Mouse (Mus musculus): ENCODE measurements around the gene Map3k6.

The Map3k6 gene

DNA sequence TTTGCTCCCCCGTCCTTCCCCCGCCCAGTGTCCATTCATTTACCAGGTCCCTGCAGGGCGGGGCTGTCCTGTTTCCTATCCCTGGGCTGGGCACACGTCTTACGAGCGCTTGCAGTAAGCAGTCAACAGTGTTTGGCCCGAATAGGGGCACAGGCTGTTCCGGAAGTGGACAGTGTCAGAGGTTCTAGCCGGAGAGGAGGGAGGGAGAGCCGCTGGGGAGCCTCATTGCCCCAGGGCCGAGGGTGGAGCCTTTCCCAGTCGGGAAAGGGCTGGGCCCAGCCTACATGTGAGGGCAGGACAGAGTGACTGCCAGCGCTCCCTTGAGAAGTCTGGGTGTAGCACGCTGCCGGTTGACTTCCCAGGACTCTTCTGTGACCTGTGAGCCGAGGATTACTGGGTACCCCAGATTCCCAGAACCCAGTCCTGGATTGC, at the start of gene Map3k6:
Map3k6 (plus strand) TSS at position 329 of the 432 bp plus-strand sequence.
- DNase-seq, result no peak

DNA sequence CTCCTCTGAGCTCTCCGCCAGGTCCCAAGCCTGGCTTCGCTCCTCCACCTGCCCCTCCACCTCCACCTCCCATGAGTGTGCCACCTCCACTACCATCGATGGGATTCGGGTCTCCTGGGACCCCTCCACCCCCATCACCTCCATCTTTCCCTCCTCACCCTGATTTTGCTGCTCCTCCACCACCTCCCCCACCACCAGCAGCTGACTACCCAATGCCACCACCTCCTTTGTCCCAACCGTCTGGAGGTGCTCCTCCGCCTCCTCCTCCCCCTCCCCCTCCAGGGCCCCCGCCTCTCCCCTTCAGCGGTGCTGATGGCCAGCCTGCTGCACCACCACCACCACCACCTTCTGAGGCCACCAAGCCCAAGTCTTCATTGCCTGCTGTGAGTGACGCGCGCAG, 46.1 kb upstream of the Map3k6 start:
- DNase-seq, result no peak

DNA sequence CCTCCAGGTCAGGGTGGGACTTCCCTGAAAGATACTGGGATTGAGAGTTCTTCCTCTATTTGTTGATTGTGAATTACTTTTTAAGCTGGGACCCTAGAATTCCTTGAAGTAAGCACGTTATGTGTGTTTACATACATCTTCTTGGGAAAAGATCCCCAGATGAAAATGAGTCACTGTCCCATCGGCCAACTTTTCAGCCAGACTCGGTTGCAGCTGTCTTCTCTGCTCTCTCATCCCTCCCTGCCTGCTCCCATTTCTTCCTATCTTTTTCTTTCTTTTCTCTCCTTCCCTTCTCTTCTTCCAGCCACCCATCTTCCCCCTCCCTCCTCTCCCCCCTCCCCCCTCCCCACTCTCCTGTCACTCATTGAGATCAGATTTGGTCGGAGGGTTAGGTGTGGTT, 45.6 kb upstream of the Map3k6 start:
- no peak for DNase-seq

DNA sequence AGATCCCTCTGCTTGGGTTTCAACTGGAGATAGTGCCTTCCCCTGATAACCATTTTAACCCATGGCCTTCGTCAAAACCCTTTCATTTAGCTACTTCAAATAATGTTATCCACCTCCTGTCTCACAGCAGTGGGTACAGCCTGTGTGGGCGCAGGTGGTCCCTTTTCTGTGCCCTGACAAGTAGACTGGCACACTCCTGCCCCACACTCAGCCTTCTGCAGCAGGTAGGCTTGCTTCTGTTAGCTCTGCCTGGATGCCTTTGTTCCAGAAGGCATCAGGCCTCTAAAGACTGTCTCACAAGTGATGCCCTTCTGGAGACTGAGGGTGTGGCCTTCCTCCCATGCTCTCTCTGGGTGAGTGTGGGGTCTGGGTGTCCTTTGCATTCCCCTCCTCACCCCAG, 44.5 kb upstream of the Map3k6 start:
- no peak for DNase-seq

DNA sequence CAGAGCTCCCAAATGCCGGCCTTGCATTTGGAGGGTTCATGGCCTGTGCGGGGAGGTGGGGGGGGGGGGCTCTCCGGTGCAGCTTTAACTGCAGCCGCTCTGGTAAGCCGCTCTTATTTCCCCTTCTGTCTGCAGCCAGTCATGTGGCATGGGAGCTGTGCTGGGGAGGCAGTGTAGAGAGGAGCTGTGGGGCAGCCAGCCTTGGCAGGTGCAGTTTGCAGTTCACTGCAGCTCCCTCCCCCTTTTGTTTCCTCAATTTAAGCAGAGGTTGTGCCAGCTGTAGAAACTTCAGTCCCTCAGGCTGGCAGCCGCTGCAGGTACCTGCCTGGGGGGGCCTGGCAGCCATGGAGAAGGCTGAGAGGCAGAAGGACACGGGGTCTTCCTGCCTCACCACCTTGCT, 43.8 kb upstream of the Map3k6 start:
- no peak for DNase-seq

DNA sequence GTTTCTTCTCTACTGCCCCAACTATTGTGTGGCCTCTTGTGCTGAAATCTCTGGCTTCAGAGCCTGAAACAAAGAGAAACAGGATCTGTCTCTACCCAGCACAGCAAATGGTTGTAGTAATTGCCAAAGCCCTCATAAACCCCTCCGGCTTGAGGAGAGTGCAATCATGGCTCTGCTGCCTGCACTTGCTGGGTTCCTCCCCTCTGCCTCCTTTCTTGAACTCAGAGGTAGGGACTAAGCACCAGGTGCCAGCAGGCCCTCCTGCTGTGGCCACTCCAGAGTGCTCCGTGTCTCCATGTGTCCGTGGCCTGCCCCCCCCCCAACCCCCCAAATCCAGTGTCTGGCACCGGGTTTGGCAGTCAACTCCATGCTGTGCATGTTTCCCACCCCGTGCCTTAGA, 43.3 kb upstream of the Map3k6 start:
- no peak for DNase-seq

DNA sequence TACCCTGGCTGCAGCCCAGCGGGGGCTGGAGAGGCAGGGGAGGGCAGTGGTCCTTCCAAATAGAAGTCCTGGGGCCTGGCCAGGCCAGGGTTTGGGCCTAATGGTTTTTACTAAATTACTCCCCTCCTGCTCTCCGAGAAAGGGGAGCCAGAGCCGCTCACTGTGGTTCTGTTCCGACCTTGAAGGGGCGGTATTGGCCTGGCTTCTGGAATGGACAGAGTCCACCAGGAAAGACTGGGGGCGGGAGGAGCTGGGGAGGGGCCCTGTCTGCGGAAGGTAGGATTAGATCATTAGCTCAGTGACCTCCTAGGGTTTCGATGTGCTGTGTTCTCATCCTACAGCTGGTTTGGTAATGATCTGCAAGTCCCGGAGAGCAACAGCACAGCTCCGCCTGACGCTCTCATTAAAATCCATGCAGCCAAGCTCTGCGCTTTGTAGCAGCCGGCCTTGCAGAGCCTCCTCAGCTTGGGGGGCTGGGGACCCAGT, 42.8 kb upstream of the Map3k6 start:
- DNase-seq, result no peak

DNA sequence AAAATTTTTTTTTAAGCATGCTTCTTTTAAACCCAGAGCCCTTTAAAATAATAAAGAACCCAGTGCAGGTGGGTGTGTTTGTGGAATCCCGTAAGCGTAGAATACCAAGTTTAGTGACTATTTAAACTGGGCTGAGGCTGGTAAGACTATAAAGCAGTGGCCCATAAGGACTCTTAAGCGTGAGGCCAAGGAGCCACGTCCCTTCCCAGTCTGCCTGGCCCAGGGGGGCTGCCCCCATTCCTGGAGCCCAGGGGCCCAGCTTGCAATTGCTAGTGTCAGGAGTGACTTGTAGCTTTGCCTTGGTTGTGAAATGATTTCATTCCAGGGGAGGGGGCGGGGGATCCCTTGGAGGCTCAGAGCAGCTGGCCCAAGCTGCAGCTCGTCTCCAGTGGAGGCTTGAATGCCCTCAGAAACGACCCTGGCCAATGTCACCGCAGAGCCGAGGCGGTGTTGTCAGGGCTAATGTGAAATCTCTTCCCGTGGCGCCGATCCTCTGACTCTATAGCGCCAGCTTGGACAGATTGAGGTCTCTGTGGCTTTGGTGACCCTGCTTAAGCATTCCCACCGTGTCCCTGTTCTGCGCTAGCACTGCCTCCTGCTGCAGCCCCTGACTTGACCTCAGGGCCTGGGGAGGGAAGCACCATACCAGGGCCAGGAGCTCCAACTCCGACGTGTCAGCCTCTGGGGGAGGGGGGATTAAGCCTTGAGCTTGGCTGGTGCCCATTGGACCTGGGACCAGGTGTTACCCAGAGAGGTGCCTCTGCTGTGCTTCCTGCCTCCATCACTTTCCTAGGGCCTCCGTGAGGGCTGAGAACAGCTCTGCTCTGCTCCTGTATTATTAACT, 42.1 kb upstream of the Map3k6 start:
- no peak for DNase-seq

DNA sequence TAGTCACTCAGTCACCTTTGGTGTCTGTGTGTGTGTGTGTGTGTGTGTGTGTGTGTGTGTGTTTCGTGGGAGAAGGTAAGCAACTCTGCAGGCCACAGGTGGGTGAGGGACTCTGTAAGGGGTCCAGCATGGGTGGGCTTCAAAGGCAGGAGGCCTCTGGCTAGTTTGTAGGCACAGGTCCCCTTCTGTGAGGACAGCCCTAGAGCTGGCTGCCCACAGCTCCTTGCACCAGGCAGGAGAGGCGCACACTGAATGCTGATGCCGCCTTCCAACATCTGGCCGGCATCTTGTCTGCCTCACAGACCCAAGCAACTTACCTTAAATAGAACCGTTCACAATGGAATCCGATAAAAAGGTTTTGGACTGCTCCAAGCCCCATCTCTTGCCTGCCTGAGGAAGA, 40.9 kb upstream of the Map3k6 start:
- DNase-seq, result no peak

DNA sequence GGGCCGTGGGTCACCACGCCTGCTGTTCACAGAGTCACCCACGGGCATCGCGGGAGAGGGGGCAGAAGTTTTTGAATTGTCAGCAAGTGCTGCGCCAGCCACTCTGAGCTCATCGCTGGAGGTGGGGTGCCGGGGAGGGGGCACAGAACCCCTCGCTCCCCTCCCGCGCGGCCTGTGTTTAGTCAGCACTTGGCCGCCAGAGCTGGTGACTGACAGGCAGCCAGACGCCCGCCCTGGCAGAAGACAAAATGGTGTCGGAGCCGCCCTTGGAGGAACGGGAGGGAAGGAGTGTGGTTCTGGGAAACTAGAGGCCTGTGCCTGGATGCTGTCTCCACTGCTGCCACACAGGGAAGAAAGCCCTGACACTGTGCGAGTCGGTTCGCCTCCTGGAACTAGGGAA, 40.3 kb upstream of the Map3k6 start:
- peak; percentile 60 for DNase-seq

DNA sequence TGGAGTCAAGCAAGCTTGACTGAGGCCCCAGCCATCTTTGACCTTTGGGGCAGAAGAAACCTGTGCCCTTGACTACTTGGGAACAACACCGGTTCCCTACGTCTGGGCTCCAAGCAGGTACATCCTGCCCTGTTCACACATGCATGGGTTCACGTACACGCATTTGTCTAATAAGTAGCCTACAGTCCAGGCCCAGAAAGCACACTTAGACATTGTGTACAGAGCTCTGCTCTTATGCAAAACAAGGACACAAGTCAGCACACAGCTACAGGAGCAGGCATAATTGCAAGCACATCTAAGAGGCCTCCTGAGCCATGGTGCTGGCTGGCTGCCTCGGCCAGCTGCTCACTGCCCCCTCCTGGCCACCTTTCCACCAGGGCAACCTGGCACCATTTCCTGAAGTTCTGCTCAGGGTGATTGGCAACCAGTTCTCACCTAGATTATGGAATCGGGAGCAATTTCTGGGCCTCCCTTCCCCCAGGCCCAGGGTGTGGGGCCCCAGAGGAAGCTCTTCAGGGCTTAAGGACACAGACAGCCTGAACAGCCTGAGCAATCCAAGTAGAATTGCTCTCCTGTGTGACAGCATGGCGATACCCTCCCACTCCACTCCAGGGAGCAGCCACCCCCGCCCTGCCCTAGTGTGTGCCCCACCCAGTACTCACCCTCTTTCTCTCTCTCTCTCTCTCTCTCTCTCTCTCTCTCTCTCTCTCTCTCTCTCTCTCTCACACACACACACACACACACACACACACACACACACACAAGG, 39.4 kb upstream of the Map3k6 start:
- no peak for DNase-seq

DNA sequence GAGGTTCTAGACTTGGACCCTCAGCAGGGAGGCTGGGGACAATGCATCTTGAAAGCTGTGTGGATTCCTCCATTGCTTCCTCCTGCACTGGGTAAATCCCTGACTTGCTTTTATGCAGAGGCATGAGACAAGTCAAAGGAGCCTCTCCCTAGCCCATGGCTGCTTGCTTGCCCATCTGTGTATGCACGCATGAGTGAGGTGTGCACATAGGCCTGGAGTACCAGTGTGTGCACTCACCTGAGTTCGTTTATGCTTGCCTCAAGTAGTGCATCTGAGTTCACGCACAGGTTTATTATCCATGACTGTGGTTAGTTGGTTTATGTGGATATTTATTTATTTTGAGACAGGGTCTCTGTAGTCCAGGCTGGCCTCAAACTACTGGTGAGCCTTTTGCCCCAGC, 38.4 kb upstream of the Map3k6 start:
- no peak for DNase-seq

DNA sequence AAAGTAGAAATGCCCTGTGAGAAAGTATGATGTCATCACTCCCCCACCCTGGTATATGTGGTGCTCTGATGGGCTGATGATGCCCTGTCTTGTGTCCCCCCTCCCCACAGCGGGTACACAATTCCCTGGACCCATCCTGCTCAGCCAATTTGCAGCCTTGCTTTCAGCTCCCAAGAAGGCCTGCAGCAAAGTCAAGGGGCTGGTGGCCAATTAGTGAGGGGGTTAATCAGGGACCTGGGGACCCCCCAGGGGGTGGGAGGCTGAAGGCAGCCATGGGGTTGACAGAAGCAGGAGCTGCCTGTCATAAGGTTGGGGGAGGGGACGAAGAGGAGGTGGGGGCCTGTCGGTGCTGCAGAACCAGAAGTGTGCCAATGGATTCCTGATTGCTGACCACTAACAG, 37.0 kb upstream of the Map3k6 start:
- DNase-seq, result no peak

DNA sequence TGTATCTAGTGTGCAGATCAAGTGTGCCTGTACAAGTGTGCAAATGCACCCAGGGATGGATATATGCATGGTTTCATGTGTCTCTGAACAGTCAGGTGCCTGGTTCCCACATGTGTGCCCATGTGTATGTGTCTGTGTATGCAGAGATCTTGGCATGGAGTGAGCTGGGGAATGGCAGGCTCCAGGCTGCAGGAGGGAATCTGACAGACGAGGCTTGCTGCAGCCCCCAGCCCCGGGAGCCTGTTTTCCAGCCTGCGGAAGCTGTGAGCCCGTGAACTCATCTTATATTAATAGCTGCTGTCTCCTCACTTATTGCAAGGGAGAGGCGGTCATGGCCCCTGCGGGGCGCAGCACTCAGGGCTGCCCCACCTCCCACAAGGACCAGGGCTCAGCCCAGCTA, 36.2 kb upstream of the Map3k6 start:
- no peak for DNase-seq

DNA sequence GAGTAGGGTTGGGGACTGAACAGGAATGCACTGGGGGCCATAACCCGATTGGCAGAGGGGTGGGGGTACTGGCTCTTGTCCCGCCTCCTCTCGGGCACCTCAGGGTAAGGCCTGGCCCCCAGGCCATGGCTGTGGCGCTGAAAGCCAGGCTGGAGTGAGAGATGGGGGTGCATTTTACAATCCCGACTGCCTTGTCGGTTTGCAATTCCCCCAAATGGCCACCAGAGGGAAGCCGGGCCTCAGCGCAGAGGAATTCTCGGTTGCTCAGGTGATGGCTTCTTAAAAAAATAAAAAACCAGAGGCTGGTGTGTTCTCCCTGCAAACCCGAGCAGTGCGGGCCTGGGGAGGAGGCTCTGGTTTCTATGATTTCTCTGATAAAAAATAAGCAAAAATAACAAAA, 31.3 kb upstream of the Map3k6 start:
- DNase-seq, result peak; percentile 52

DNA sequence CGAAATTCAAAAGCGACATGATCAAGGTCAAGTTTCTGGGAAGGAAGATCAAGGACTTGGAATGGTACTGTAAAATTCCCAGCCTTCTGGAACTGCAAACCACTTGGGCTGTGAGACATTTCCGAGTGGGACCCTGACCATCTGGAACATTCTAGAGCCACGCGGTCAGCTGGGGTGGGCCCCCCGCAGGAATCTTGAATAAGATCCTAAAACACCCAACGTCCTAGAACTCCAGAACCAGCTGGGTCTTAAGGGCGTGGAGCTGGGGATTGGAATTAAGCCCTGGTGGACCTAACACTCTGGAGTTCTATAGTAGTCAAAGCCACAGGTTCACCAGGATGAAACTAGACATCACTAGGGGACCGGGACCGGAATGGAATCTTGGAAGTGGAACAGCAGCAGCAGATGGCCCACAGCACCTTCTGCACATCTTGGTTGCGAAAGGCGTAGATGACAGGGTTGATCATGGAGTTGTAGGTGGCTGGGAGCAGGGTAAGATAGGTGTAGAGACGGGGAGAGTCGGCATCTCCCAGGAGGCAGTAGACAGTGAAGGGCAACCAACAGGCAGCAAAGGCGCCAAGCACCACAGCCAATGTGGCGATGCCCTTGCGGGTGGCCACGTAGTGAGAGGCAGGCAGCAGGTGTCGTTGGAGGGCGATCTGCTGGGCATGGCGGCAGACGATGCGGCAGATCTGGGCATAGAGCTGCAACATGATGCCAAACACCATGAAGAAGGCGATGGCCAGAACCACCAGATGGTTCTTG, 30.4 kb upstream of the Map3k6 start:
- DNase-seq, result no peak

DNA sequence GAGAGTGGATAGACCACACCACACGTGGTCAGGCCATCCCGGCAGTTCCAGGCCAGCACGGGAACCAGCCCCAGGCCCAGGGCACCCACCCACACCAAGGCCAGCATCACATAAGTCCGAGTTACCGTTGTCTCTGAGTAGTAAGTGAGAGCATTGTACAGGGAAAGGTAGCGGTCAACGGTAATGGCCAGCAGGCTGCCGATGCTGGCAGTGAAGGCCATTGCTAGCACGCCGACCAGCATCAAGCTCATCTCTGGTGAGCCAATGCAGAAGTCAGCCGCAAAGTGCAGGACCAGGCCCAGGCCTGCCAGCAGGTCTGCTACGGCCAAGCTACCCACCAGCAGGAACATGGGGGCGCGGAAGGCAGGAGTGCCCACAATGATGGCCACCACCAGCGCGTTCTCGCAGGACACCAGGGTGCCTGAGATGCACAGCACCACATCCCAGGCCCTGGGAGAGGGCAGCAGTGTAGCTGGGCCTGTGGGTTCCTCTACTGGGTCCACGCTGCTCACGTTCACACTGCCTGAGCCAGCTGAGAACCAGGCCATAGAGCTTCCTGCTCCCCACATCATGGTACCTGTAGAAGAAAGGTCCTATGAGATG, 29.7 kb upstream of the Map3k6 start:
- DNase-seq, result no peak

DNA sequence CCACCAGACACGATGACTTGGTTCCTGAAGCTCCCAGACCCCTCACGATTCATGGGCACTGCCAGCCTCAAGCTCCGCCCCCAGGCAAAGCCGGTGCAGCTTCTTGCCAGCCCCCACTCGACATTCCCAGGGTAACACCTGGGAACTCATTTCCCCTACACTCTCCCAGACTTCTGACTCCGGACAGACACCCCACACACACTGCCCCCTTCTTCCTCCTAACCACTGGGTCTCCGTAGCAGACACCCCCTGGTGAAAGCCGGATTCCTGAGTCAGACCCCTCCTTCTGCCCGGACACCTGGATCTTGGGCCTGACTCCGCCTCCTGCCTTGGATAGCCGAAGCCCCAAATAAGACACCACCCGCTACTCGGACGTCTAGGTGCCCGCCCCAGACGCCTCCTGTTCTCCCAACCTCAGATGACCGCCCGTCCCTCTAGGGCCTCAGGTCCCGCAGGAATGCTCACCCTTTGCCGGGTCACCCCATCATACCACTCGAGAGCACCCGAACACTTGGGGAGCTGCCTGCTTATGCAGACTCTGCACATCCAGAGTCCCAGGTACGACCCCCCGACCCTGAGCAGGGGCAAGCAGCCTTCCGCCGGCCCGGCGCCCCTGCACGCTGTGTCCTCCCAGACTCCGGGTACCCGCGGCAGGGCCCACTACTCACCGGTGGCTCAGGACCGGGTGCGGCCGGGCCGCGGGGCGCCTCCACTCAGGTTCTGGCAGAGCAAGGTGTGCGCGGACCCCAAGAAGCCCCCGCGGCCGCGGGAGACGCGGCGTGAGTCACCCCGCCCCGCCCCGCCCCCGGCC, 28.7 kb upstream of the Map3k6 start, which contains the start of the genes Cd164l2 and Gpr3:
Cd164l2 (plus strand) TSS at position 381 of the 811 bp plus-strand sequence.
Gpr3 (minus strand) TSS at position 786 of the 811 bp plus-strand sequence.
- DNase-seq, result peak; percentile 56

DNA sequence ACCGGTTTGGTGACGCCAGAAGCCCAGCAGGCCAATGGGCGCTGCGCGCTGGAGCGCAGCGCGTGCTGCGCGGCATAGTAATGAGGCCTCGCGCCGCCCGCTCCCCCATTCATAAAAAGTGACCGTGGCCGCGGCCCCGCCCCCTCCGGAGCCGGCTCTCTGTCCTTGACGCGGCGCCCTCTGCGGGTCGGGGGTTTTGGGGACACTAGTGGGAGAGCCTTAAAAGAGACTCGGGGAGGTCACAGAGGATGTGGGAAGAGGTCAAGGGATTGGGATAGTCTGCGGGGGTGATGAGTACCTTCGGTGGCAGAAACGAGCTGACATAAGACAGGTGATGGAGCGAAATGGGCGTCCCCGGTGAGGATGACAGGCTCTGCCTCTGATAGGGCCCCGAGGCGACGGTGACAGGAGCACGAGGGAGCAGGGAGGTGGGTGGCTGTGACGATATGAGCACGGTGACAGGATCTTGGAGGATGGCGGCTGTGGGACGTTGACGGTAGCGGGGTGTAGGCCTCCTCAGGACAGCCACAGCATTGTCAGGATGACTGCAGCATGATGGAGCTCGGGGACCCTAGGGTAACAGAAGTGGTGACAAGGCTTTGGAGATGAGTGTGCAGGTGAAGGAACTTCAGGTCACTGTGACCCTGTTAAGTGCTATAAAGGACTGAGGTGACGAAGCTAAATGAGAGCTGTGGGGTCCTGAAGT, 27.9 kb upstream of the Map3k6 start:
- DNase-seq, result peak; percentile 86

DNA sequence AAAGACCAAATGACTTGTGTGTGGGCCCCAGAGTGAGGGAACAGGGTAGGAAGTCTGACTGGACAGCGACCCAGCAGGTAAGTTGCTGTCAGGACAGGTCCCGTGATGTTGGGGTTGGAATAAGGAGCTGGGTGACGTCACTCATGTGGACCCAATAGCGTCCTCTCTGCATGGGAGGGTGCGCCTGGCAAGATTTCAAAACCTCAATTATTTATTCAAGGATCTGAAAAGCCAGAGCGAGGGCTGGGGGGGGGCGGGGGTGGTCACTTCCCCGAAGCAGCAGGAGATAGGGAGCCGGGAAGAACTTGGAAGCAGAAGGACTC, 27.4 kb upstream of the Map3k6 start:
- no peak for DNase-seq

DNA sequence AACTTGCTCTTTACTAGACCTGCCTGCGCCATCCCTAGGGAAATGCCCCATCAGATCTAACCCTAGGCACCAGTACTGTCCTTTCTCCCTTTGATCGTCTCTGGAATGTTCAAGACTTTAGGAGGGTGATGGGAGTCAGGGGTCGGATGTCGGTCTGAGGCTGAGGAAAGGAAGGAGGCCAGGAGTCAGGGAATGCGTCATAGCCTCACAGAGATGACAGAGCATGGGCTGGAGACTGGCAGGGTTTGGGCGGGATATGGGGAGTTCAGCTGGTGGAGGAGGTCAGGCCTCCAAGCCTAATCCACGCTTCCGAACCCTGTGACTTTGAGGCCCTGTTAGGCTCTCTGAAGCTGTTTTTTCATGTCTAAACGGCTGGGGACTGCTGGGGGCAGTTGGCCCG, 27.0 kb upstream of the Map3k6 start:
- DNase-seq, result no peak
